Mouse (Mus musculus): Measurements from ENCODE around the gene Uncx.

GRCm38 (mm10) chr5:139541151-139542042 lies 1.9 kb upstream of the Uncx start:
- TF ChIP-seq CTCF (IDR thresholded peaks at IDR 0.05; ENCODE audit: low read depth, low read length) (no peak), POLR2A (IDR thresholded peaks at IDR 0.05; ENCODE audit: borderline replicate concordance, low read depth, low read length) (no peak)
